Mouse (Mus musculus): ENCODE results near the gene Tifa.

GRCm38 (mm10) chr3:127807846-127808245, 18.2 kb downstream of the Tifa start:
- TF ChIP-seq POLR2A (IDR thresholded peaks at IDR 0.05; ENCODE audit: extremely low read depth, insufficient read depth, low read length) (no peak), CTCF (IDR thresholded peaks at IDR 0.05; ENCODE audit: low read depth, low read length) (no peak)

Measured in liver, adult 2 months (tissue).